Mouse (Mus musculus) limb, embryonic 13.5 days (tissue): ENCODE measurements around the gene Klc1. TPM values are rescaled to one million over a fixed set of nuclear protein-coding genes. Genes with fewer than 3 reads are reported as not detected.

Experiments used
- ATAC-seq: fragments of 200-750 bp; cut with Nextera tagmentation; 2 replicates; pipeline ENCODE4 v1.8.0; 2017; ENCODE audit warnings: low read depth, moderate number of reproducible peaks, moderate TSS enrichment; ENCODE audit not compliant: low FRiP score
- H3K27ac ChIP-seq: fragments of 300-500 bp; sonication (generic); 2 replicates; pipeline ENCODE4 v1.5.1; 2015; ENCODE audit warnings: inconsistent platforms, mild to moderate bottlenecking, moderate library complexity
- H3K27me3 ChIP-seq: fragments of 300-500 bp; sonication (generic); 2 replicates; pipeline ENCODE4 v1.6.1; 2015; ENCODE audit warnings: mild to moderate bottlenecking, inconsistent platforms
- H3K36me3 ChIP-seq: fragments of 300-500 bp; sonication (generic); 2 replicates; pipeline ENCODE4 v1.6.1; 2015; ENCODE audit warnings: inconsistent platforms, mild to moderate bottlenecking, moderate library complexity
- H3K4me1 ChIP-seq: fragments of 300-500 bp; sonication (generic); 2 replicates; pipeline ENCODE4 v1.6.1; 2015; ENCODE audit warnings: inconsistent platforms
- H3K4me2 ChIP-seq: fragments of 300-500 bp; sonication (generic); replicated peaks from 2 replicates; pipeline ENCODE4 v1.6.1; 2015; ENCODE audit warnings: inconsistent platforms, mild to moderate bottlenecking, moderate library complexity
- H3K4me3 ChIP-seq: fragments of 300-500 bp; sonication (generic); 2 replicates; pipeline ENCODE4 v1.5.1; 2015; ENCODE audit warnings: moderate library complexity, mild to moderate bottlenecking, inconsistent platforms
- H3K9ac ChIP-seq: fragments of 300-500 bp; sonication (generic); 2 replicates; pipeline ENCODE4 v1.6.1; 2015; ENCODE audit warnings: mild to moderate bottlenecking, inconsistent platforms
- H3K9me3 ChIP-seq: fragments of 300-500 bp; sonication (generic); 2 replicates; pipeline ENCODE4 v1.6.1; 2016; ENCODE audit warnings: inconsistent platforms
- WGBS: fragments of 180-500 bp; shearing (Covaris S2); methylation state at CpG from one replicate; pipeline ENCODE4 v1.1.7; 2015; 5-methylcytosine and 5-hydroxymethylcytosine counted together
- polyA plus RNA-seq: library from polyadenylated mRNA; unstranded; fragments of >200 nt; fragmentation: Nextera tagmentation; extraction: Ambion mirVana; gene quantifications from 2 replicates; pipeline ENCODE4 v1.2.1, GENCODE M21; 2015

Klc1 gene
- polyA plus RNA-seq, 1 experiment from 2014 or later, result 112 TPM

GRCm38 (mm10) chr12:111820708-111821107 is 62.1 kb downstream of the Klc1 start:
- Histone ChIP-seq H3K27ac (no peak overlapping the region), H3K9me3 (no peaks in the 10 kb centered on the region), H3K27me3 (no peaks in the 10 kb centered on the region), H3K4me3 (no peak overlapping the region), H3K4me1 (peaks cover 22% of the 10 kb centered on the region), H3K4me2 (no peak overlapping the region), H3K9ac (peak overlapping the region; percentile 13; the same call in 1 of the 2 replicates), H3K36me3 (peaks cover 48% of the 10 kb centered on the region)
- 76% methylated on average over 7 of the region's 7 CpGs for WGBS
- ATAC-seq, result no peak

GRCm38 (mm10) chr12:111821931-111822330 is 63.3 kb downstream of the Klc1 start:
- no peaks in the 10 kb centered on the region for H3K27me3 ChIP-seq
- no peaks in the 10 kb centered on the region for H3K9me3 ChIP-seq
- ATAC-seq, result no peak
- H3K4me3 ChIP-seq, result no peak overlapping the region
- peaks cover 9% of the 10 kb centered on the region; the same call in 1 of the 2 replicates for H3K4me1 ChIP-seq
- H3K9ac ChIP-seq, result no peak overlapping the region; the same call in 1 of the 2 replicates
- peaks cover 60% of the 10 kb centered on the region for H3K36me3 ChIP-seq
- 71% methylated on average over 4 of the region's 4 CpGs for WGBS
- H3K4me2 ChIP-seq, result no peak overlapping the region
- no peak overlapping the region for H3K27ac ChIP-seq

GRCm38 (mm10) chr12:111827556-111827955 is 68.9 kb downstream of the Klc1 start:
- Histone ChIP-seq H3K9ac (no peak overlapping the region), H3K9me3 (no peaks in the 10 kb centered on the region), H3K4me3 (no peak overlapping the region), H3K27me3 (no peaks in the 10 kb centered on the region), H3K36me3 (peaks cover 99% of the 10 kb centered on the region), H3K4me2 (no peak overlapping the region), H3K27ac (no peak overlapping the region), H3K4me1 (no peaks in the 10 kb centered on the region)
- 92% methylated on average over 12 of the region's 12 CpGs for WGBS
- no peak for ATAC-seq

GRCm38 (mm10) chr12:111829447-111829846 is 70.8 kb downstream of the Klc1 start:
- no peaks in the 10 kb centered on the region for H3K4me1 ChIP-seq
- H3K4me2 ChIP-seq, result no peak overlapping the region
- H3K36me3 ChIP-seq, result peaks cover 100% of the 10 kb centered on the region
- H3K9ac ChIP-seq, result no peak overlapping the region
- no peaks in the 10 kb centered on the region for H3K9me3 ChIP-seq
- H3K27me3 ChIP-seq, result no peaks in the 10 kb centered on the region
- no peak overlapping the region for H3K27ac ChIP-seq
- no peak overlapping the region for H3K4me3 ChIP-seq
- WGBS, result 94% methylated on average over 5 of the region's 5 CpGs
- no peak for ATAC-seq

- no peaks in the 10 kb centered on the region for H3K4me1 ChIP-seq
- H3K9ac ChIP-seq, result no peak overlapping the region
Measured at GRCm38 (mm10) chr12:111829954-111830353, 71.3 kb downstream of the Klc1 start.

GRCm38 (mm10) chr12:111830375-111830774 is 71.7 kb downstream of the Klc1 start:
- no peak for ATAC-seq
- H3K4me1 ChIP-seq, result no peaks in the 10 kb centered on the region
- 89% methylated on average over 10 of the region's 10 CpGs for WGBS
- H3K9me3 ChIP-seq, result no peaks in the 10 kb centered on the region
- H3K27me3 ChIP-seq, result no peaks in the 10 kb centered on the region
- no peak overlapping the region for H3K4me3 ChIP-seq
- H3K9ac ChIP-seq, result no peak overlapping the region
- no peak overlapping the region for H3K4me2 ChIP-seq
- no peak overlapping the region for H3K27ac ChIP-seq
- peaks cover 100% of the 10 kb centered on the region for H3K36me3 ChIP-seq

More at GRCm38 (mm10) chr12:111829954-111830353, 71.3 kb downstream of the Klc1 start:
- Histone ChIP-seq H3K4me2 (no peak overlapping the region), H3K9me3 (no peaks in the 10 kb centered on the region), H3K27ac (no peak overlapping the region), H3K4me3 (no peak overlapping the region), H3K36me3 (peaks cover 100% of the 10 kb centered on the region), H3K27me3 (no peaks in the 10 kb centered on the region)
- 84% methylated on average over 9 of the region's 9 CpGs for WGBS
- no peak for ATAC-seq

GRCm38 (mm10) chr12:111832643-111833042 is 74.0 kb downstream of the Klc1 start:
- Histone ChIP-seq H3K27ac (no peak overlapping the region), H3K4me2 (no peak overlapping the region), H3K4me3 (no peak overlapping the region), H3K27me3 (no peaks in the 10 kb centered on the region), H3K36me3 (peaks cover 98% of the 10 kb centered on the region), H3K9ac (no peak overlapping the region), H3K4me1 (no peaks in the 10 kb centered on the region), H3K9me3 (no peaks in the 10 kb centered on the region)
- ATAC-seq, result no peak
- 79% methylated on average over 5 of the region's 5 CpGs for WGBS

GRCm38 (mm10) chr12:111833457-111833856 is 74.8 kb downstream of the Klc1 start:
- 90% methylated on average over 10 of the region's 10 CpGs for WGBS
- H3K4me2 ChIP-seq, result no peak overlapping the region
- H3K9ac ChIP-seq, result no peak overlapping the region

GRCm38 (mm10) chr12:111842565-111843433 is 84.2 kb downstream of the Klc1 start:
- no peaks in the 10 kb centered on the region for H3K27me3 ChIP-seq
- no peak overlapping the region; the same call in 1 of the 2 replicates for H3K9ac ChIP-seq
- H3K4me2 ChIP-seq, result no peak overlapping the region
- H3K27ac ChIP-seq, result no peak overlapping the region
- ATAC-seq, result no peak
- H3K36me3 ChIP-seq, result peaks cover 47% of the 10 kb centered on the region
- H3K4me1 ChIP-seq, result no peaks in the 10 kb centered on the region
- no peak overlapping the region for H3K4me3 ChIP-seq
- H3K9me3 ChIP-seq, result no peaks in the 10 kb centered on the region
- WGBS, result 71% methylated on average over 15 of the region's 15 CpGs

More at GRCm38 (mm10) chr12:111833457-111833856, 74.8 kb downstream of the Klc1 start:
- Histone ChIP-seq H3K4me1 (no peaks in the 10 kb centered on the region), H3K4me3 (no peak overlapping the region), H3K27ac (no peak overlapping the region), H3K27me3 (no peaks in the 10 kb centered on the region), H3K9me3 (no peaks in the 10 kb centered on the region), H3K36me3 (peaks cover 98% of the 10 kb centered on the region)
- no peak for ATAC-seq

GRCm38 (mm10) chr12:111843470-111843869 is 84.8 kb downstream of the Klc1 start:
- Histone ChIP-seq H3K36me3 (peaks cover 40% of the 10 kb centered on the region), H3K4me1 (no peaks in the 10 kb centered on the region), H3K9ac (no peak overlapping the region), H3K27ac (no peak overlapping the region), H3K4me2 (no peak overlapping the region), H3K9me3 (no peaks in the 10 kb centered on the region), H3K27me3 (no peaks in the 10 kb centered on the region), H3K4me3 (no peak overlapping the region)
- no peak for ATAC-seq
- 47% methylated on average over 2 of the region's 2 CpGs for WGBS

- Histone ChIP-seq H3K4me2 (no peak overlapping the region), H3K9ac (no peak overlapping the region), H3K36me3 (peaks cover 16% of the 10 kb centered on the region), H3K4me3 (no peak overlapping the region), H3K4me1 (no peaks in the 10 kb centered on the region), H3K9me3 (peaks cover 4% of the 10 kb centered on the region; the same call in 1 of the 2 replicates), H3K27ac (no peak overlapping the region), H3K27me3 (no peaks in the 10 kb centered on the region)
- WGBS, result 87% methylated on average over 4 of the region's 4 CpGs
- no peak for ATAC-seq
Measured at GRCm38 (mm10) chr12:111845953-111846352, 87.3 kb downstream of the Klc1 start.

- Histone ChIP-seq H3K4me1 (no peaks in the 10 kb centered on the region), H3K9me3 (peaks cover 4% of the 10 kb centered on the region; the same call in 1 of the 2 replicates), H3K27me3 (no peaks in the 10 kb centered on the region), H3K4me2 (no peak overlapping the region), H3K27ac (no peak overlapping the region), H3K9ac (no peak overlapping the region), H3K4me3 (no peak overlapping the region), H3K36me3 (peaks cover 11% of the 10 kb centered on the region)
- 86% methylated on average over 10 of the region's 10 CpGs for WGBS
- no peak for ATAC-seq
Measured at GRCm38 (mm10) chr12:111846815-111847214, 88.2 kb downstream of the Klc1 start.
